Mouse (Mus musculus) limb, embryonic 13.5 days (tissue): Measurements from ENCODE around the gene Zfp879. TPM values are rescaled to one million over a fixed set of nuclear protein-coding genes. Genes with fewer than 3 reads are reported as not detected.

ENCODE experiments used
- ATAC-seq: fragments of 200-750 bp; cut with Nextera tagmentation; 2 replicates; pipeline ENCODE4 v1.8.0; 2017; ENCODE audit warnings: low read depth, moderate number of reproducible peaks, moderate TSS enrichment; ENCODE audit not compliant: low FRiP score
- H3K27ac ChIP-seq: fragments of 300-500 bp; sonication (generic); 2 replicates; pipeline ENCODE4 v1.5.1; 2015; ENCODE audit warnings: inconsistent platforms, mild to moderate bottlenecking, moderate library complexity
- H3K27me3 ChIP-seq: fragments of 300-500 bp; sonication (generic); 2 replicates; pipeline ENCODE4 v1.6.1; 2015; ENCODE audit warnings: mild to moderate bottlenecking, inconsistent platforms
- H3K36me3 ChIP-seq: fragments of 300-500 bp; sonication (generic); 2 replicates; pipeline ENCODE4 v1.6.1; 2015; ENCODE audit warnings: inconsistent platforms, mild to moderate bottlenecking, moderate library complexity
- H3K4me1 ChIP-seq: fragments of 300-500 bp; sonication (generic); 2 replicates; pipeline ENCODE4 v1.6.1; 2015; ENCODE audit warnings: inconsistent platforms
- H3K4me2 ChIP-seq: fragments of 300-500 bp; sonication (generic); replicated peaks from 2 replicates; pipeline ENCODE4 v1.6.1; 2015; ENCODE audit warnings: inconsistent platforms, mild to moderate bottlenecking, moderate library complexity
- H3K4me3 ChIP-seq: fragments of 300-500 bp; sonication (generic); 2 replicates; pipeline ENCODE4 v1.5.1; 2015; ENCODE audit warnings: moderate library complexity, mild to moderate bottlenecking, inconsistent platforms
- H3K9ac ChIP-seq: fragments of 300-500 bp; sonication (generic); 2 replicates; pipeline ENCODE4 v1.6.1; 2015; ENCODE audit warnings: mild to moderate bottlenecking, inconsistent platforms
- H3K9me3 ChIP-seq: fragments of 300-500 bp; sonication (generic); 2 replicates; pipeline ENCODE4 v1.6.1; 2016; ENCODE audit warnings: inconsistent platforms
- WGBS: fragments of 180-500 bp; shearing (Covaris S2); methylation state at CpG from one replicate; pipeline ENCODE4 v1.1.7; 2015; 5-methylcytosine and 5-hydroxymethylcytosine counted together
- polyA plus RNA-seq: library from polyadenylated mRNA; unstranded; fragments of >200 nt; fragmentation: Nextera tagmentation; extraction: Ambion mirVana; gene quantifications from 2 replicates; pipeline ENCODE4 v1.2.1, GENCODE M21; 2015

The Zfp879 gene
- polyA plus RNA-seq, 1 experiment from 2014 or later = 0.94 TPM

DNA sequence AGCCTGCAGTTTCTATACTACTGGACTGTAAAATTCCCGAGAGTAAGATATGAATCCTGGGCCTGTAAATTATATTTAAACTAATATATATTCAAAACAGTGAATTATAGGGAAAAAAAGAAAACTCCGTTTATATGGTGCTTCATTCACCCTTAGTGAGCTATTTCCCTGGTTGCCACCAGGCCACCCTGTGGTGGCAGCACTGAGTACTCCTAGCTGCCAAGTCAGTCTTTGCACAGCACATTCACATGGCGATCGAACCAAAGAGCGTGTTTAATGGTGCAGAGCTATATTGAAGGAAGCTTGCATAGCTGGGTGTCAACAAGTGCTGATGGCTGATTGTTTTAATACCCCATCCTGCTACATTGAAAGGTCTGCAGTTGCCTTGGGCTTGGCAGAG, 5.7 kb upstream of the Zfp879 start:
- ATAC-seq = no peak
- H3K4me2 ChIP-seq = no peak overlapping the region
- peaks cover 17% of the 10 kb centered on the region for H3K4me1 ChIP-seq
- H3K9me3 ChIP-seq = peaks cover 6% of the 10 kb centered on the region; the same call in 1 of the 2 replicates
- H3K27me3 ChIP-seq = peaks cover 59% of the 10 kb centered on the region
- no peak overlapping the region for H3K4me3 ChIP-seq
- no peak overlapping the region for H3K9ac ChIP-seq
- no peak overlapping the region for H3K27ac ChIP-seq
- WGBS = 72% methylated on average over 5 of the region's 5 CpGs
- no peaks in the 10 kb centered on the region for H3K36me3 ChIP-seq

DNA sequence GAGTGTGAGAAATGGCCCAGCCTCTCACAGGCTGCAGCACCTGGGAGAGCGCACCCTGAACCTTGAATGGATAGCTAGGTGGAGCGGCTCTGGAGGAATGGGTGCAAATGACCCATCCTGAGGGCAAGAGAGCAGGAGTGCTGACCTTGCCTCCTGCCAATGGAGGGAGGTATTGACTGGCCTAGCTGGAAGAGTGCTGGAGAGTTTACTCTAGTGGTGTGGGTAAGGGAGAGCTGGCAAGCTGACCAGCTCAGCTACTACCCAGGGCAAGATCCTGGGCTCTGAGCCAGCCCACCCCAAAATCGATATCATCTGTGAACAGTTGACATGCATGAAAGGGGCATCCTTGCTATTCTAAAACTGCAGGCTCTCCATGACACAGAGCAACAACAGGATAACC, 4.6 kb upstream of the Zfp879 start:
- no peak for ATAC-seq
- no peaks in the 10 kb centered on the region for H3K36me3 ChIP-seq
- H3K9me3 ChIP-seq = peaks cover 6% of the 10 kb centered on the region; the same call in 1 of the 2 replicates
- H3K27ac ChIP-seq = no peak overlapping the region
- H3K4me3 ChIP-seq = no peak overlapping the region
- peaks cover 9% of the 10 kb centered on the region for H3K4me1 ChIP-seq
- WGBS = 93% methylated on average over 3 of the region's 3 CpGs
- H3K27me3 ChIP-seq = peaks cover 48% of the 10 kb centered on the region
- no peak overlapping the region for H3K9ac ChIP-seq
- H3K4me2 ChIP-seq = no peak overlapping the region

DNA sequence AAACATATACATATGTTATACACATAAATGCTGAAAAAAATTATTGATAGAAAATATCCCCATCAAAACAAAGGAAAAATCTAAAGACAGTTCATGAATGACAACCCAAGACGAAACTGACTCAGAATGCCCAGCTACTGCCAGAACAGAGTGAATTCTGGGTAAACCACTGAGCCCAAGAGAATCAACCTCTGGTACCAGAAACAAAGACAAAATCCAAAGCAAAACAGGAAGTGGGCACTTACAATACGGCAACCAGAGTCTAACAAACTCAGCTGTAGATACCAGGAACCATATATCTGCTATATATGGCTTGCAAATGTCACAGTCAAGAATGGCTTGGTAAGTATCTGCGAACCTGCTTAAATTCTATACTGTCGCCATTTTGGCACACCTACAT, 5.6 kb downstream of the Zfp879 start:
- H3K9me3 ChIP-seq = peaks cover 13% of the 10 kb centered on the region
- ATAC-seq = no peak
- no peak overlapping the region for H3K27ac ChIP-seq
- no peak overlapping the region for H3K9ac ChIP-seq
- peaks cover 17% of the 10 kb centered on the region for H3K36me3 ChIP-seq
- H3K4me3 ChIP-seq = no peak overlapping the region
- peaks cover 10% of the 10 kb centered on the region for H3K4me1 ChIP-seq
- no peaks in the 10 kb centered on the region for H3K27me3 ChIP-seq
- 91% methylated on average over 4 of the region's 4 CpGs for WGBS
- no peak overlapping the region for H3K4me2 ChIP-seq

DNA sequence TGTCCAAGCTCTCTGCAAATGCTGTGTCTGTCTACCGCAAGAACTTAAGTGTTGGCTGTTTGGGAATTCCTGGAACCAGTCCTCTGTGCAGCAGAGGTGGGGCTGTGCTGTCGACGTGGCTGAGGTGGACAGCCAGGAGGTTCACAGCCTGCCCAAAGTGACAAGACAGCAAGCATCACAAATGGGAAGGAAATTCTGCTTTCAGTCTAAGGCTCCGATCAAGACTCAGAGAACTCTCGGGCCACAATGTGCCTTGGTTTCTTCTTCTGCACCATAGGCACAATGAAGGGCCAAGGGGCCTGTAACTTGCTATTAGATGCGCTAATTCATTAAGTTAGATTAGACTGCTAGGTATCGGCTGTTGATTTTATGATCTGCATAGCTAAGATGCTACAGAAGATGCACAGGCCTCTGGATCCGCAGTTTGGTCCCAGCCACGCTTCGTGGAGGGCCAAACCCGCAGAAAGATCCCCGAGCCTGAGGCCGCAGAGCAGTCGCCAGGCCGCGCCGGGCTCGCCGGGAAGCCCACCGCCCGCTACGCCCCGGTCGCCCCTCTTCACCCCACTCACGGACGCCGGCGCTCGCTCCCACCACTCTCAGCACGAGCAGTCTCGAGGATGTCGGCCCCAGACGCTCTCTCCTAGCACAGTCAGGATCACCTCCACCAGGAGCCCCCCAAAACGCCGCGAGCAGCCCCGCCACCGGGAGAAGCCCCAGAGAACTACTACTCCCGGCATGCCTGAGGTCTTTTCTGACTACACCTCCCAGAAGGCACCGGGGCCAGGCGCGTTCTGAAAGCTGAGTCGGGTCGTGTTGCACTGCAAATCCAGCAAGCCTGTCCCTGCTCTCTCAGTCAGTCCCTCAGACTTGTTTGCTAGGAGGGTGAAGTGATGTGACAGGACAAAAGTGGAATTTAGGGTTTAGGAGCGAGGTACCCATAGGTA, 14.1 kb downstream of the Zfp879 start, which contains the start of gene Zfp354c:
TSS of gene Zfp354c (minus strand) at position 715 of the 944 bp plus-strand sequence.
- no peaks in the 10 kb centered on the region for H3K27me3 ChIP-seq
- H3K9ac ChIP-seq = peak within 1 kb of the TSS; percentile 91
- peak within 1 kb of the TSS; percentile 86 for H3K4me3 ChIP-seq
- WGBS = 1% methylated on average over 45 of the region's 45 CpGs
- H3K9me3 ChIP-seq = no peaks in the 10 kb centered on the region
- peaks cover 37% of the 10 kb centered on the region for H3K36me3 ChIP-seq
- H3K4me1 ChIP-seq = peaks cover 15% of the 10 kb centered on the region
- peak; percentile 97 for ATAC-seq
- H3K4me2 ChIP-seq = peak within 1 kb of the TSS; percentile 79
- peak within 1 kb of the TSS; percentile 56 for H3K27ac ChIP-seq

DNA sequence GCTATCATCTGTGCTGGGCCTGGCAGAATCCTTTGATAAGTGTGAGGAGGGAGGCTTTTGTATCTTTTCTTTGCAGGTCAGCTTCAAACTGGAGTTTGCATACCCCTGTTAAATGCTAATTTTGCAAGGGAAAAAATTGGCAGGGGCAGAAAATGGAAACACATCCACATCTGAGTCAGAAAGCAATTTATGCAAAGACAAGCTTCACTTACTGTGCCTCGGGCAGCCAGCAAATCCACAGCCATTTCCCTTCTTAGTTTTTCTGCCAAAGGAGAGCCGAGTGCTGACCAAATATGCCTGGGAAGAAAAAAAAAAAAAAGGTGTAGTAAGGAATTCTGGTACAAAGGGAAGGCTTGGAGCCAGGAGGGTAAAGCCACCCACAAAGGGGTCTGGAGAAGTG, 15.1 kb downstream of the Zfp879 start:
- H3K36me3 ChIP-seq = peaks cover 44% of the 10 kb centered on the region
- H3K27me3 ChIP-seq = no peaks in the 10 kb centered on the region
- H3K4me2 ChIP-seq = peak overlapping the region; percentile 79
- no peak for ATAC-seq
- WGBS = 48% methylated on average over 2 of the region's 2 CpGs
- peak overlapping the region; percentile 86 for H3K4me3 ChIP-seq
- H3K9ac ChIP-seq = peak overlapping the region; percentile 91
- H3K9me3 ChIP-seq = no peaks in the 10 kb centered on the region
- H3K27ac ChIP-seq = 0 out of 2 replicates have a peak overlapping the region, but pooled peaks have one; percentile 56
- peaks cover 15% of the 10 kb centered on the region for H3K4me1 ChIP-seq

DNA sequence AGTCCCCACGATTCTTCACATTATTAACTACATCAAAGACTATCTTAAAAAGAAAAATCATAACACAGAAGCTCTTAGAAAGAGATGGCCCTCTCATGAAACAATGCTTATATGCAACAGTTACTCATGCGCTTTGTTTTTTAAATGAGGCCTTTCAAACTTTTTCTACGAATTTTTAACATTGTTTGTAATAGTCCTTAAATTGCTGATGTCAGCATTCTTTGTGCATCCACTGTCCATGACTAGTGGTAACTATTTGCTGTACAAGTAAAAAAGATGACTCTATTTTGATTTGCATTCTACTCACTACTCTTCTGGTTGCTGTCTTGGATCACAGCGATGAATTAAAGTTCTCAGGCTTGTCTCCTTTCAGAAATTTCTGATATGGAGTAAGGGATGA, 27.1 kb downstream of the Zfp879 start:
- no peak overlapping the region for H3K9ac ChIP-seq
- 99% methylated on average over 4 of the region's 4 CpGs for WGBS
- no peaks in the 10 kb centered on the region for H3K27me3 ChIP-seq
- ATAC-seq = no peak
- H3K36me3 ChIP-seq = peaks cover 99% of the 10 kb centered on the region
- H3K4me3 ChIP-seq = no peak overlapping the region
- no peak overlapping the region for H3K4me2 ChIP-seq
- peaks cover 60% of the 10 kb centered on the region for H3K9me3 ChIP-seq
- no peaks in the 10 kb centered on the region for H3K4me1 ChIP-seq
- no peak overlapping the region for H3K27ac ChIP-seq

DNA sequence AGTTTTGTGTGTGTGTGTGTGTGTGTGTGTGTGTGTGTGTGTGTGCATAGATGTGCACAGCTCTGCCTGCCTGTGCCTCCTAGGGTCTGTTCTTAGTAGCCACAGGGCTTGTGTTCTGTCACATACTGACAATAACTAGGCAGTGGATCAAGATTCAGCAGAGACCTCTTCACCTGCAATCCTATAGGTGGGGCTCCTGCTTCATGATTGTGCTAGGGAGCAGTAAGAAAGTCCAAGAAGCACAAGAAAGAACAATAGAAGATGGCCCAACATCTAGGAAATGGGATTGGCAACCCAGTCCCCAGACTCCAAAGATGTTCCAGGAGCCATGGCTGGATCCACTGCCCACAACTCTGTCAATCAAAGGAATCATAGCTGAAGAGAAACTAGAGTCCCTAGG, 42.5 kb downstream of the Zfp879 start:
- Histone ChIP-seq H3K9ac (no peak overlapping the region), H3K4me2 (no peak overlapping the region), H3K4me3 (no peak overlapping the region), H3K9me3 (no peaks in the 10 kb centered on the region), H3K27me3 (no peaks in the 10 kb centered on the region), H3K36me3 (no peaks in the 10 kb centered on the region), H3K27ac (no peak overlapping the region), H3K4me1 (0 out of 2 replicates have a peak, but pooled peaks cover 5% of the 10 kb centered on the region)
- ATAC-seq = no peak

DNA sequence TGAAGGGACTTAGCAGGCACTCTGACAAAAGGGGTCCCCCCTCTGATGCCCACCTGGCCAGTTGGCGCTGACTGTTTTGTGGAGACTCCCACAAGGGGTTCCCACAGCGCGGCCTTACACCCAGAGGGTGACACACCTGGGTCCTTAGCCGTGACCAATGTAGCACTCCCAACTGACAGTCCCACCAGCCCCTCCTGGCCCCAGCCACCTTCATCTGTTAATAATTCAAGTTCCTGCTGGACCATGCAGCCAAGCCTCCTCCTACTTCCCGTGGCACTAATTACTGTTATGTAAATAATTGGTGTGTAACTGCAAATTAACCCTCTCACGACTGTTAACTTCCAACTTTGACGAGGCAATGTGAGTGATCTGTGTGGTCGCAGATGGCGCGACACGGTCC, 43.7 kb downstream of the Zfp879 start:
- Histone ChIP-seq H3K4me3 (no peak overlapping the region), H3K36me3 (no peaks in the 10 kb centered on the region), H3K9me3 (no peaks in the 10 kb centered on the region), H3K4me2 (no peak overlapping the region), H3K9ac (no peak overlapping the region), H3K27me3 (no peaks in the 10 kb centered on the region), H3K27ac (no peak overlapping the region), H3K4me1 (0 out of 2 replicates have a peak, but pooled peaks cover 5% of the 10 kb centered on the region)
- ATAC-seq = no peak
- 52% methylated on average over 11 of the region's 11 CpGs for WGBS

Other genes starting within 250 kb of the Zfp879 start
- 8.1 and 8.8 TPM in 2 replicates for gene Adamts2, start 239.5 kb downstream of the Zfp879 start, polyA plus RNA-seq
- gene Zfp354c, start 13.8 kb downstream of the Zfp879 start, polyA plus RNA-seq = 53.1 and 67.6 TPM in 2 replicates
- gene Grm6, start 9.1 kb upstream of the Zfp879 start, polyA plus RNA-seq = not detected in 2 replicates
- gene Zfp454, start 46.1 kb upstream of the Zfp879 start, polyA plus RNA-seq = 12.8 and 13.1 TPM in 2 replicates
- 12.7 and 14.3 TPM in 2 replicates for gene Zfp2, start 74.6 kb upstream of the Zfp879 start, polyA plus RNA-seq
- 1.4 and 2.1 TPM in 2 replicates for gene Zfp354b, start 90.1 kb upstream of the Zfp879 start, polyA plus RNA-seq
- gene 4933414I15Rik, start 102.2 kb upstream of the Zfp879 start, polyA plus RNA-seq = not detected in 2 replicates
- gene Prop1, start 112.2 kb upstream of the Zfp879 start, polyA plus RNA-seq = not detected in 2 replicates
- 0.04 TPM in 1 of 2 replicates, not detected in the other for gene Olfr1378, start 125.0 kb upstream of the Zfp879 start, polyA plus RNA-seq
- not detected in 2 replicates for gene Olfr1377, start 140.4 kb upstream of the Zfp879 start, polyA plus RNA-seq
- not detected in 2 replicates for gene Olfr51, start 162.0 kb upstream of the Zfp879 start, polyA plus RNA-seq
- not detected in 2 replicates for gene Olfr54, start 172.7 kb upstream of the Zfp879 start, polyA plus RNA-seq
- gene Olfr1375, start 206.6 kb upstream of the Zfp879 start, polyA plus RNA-seq = not detected in 2 replicates
- 10.2 and 11.8 TPM in 2 replicates for gene Zfp354a, start 217.7 kb upstream of the Zfp879 start, polyA plus RNA-seq